Mouse (Mus musculus): ENCODE measurements around the gene Chrm3. TPM values are rescaled to one million over a fixed set of nuclear protein-coding genes. Genes with fewer than 3 reads are reported as not detected.
A peak's percentile ranks its signal among the peaks of the same experiment; 100 is the strongest.
"Not testable (repeated sequence)": the region's sequence is repeated elsewhere in the genome, so short reads cannot be mapped to it uniquely, and the experiment has no call there.

The Chrm3 gene
- polyA plus RNA-seq, 1 experiment: 0.61 TPM

GRCm38 (mm10) chr13:9866161-9866560, 494.5 kb downstream of the Chrm3 start:
- Histone ChIP-seq H3K27ac (ENCODE audit: insufficient read depth, low read length) (no peak overlapping the region), H3K4me3 (ENCODE audit: insufficient read depth, low read length) (no peak overlapping the region), H3K4me1 (ENCODE audit: control insufficient read depth, insufficient read depth, low read length) (no peaks in the 10 kb centered on the region)
- TF ChIP-seq POLR2A (IDR thresholded peaks at IDR 0.05; ENCODE audit: low read depth, low read length) (no peak), CTCF (IDR thresholded peaks at IDR 0.05; ENCODE audit: borderline replicate concordance, insufficient read depth, low read length) (no peak)

- Histone ChIP-seq H3K27ac (ENCODE audit: insufficient read depth, low read length) (no peak overlapping the region), H3K4me1 (ENCODE audit: control insufficient read depth, insufficient read depth, low read length) (no peaks in the 10 kb centered on the region), H3K4me3 (ENCODE audit: insufficient read depth, low read length) (no peak overlapping the region)
- TF ChIP-seq POLR2A (IDR thresholded peaks at IDR 0.05; ENCODE audit: low read depth, low read length): no peak
- TF ChIP-seq CTCF (IDR thresholded peaks at IDR 0.05; ENCODE audit: borderline replicate concordance, insufficient read depth, low read length): no peak
Measured at GRCm38 (mm10) chr13:9847515-9847914, 513.1 kb downstream of the Chrm3 start.

- Histone ChIP-seq H3K4me1 (ENCODE audit: control insufficient read depth, insufficient read depth, low read length) (no peaks in the 10 kb centered on the region), H3K4me3 (ENCODE audit: insufficient read depth, low read length) (no peak overlapping the region), H3K27ac (ENCODE audit: insufficient read depth, low read length) (no peak overlapping the region)
- TF ChIP-seq CTCF (IDR thresholded peaks at IDR 0.05; ENCODE audit: borderline replicate concordance, insufficient read depth, low read length) (peak; percentile 100), POLR2A (IDR thresholded peaks at IDR 0.05; ENCODE audit: low read depth, low read length) (no peak)
Measured at GRCm38 (mm10) chr13:9846543-9847434, 513.9 kb downstream of the Chrm3 start.

GRCm38 (mm10) chr13:9834146-9834679, 526.4 kb downstream of the Chrm3 start:
- not testable (repeated sequence) for H3K4me1 ChIP-seq (ENCODE audit: control insufficient read depth, insufficient read depth, low read length); H3K4me3 ChIP-seq (ENCODE audit: insufficient read depth, low read length); H3K27ac ChIP-seq (ENCODE audit: insufficient read depth, low read length)

- Histone ChIP-seq H3K4me1 (ENCODE audit: control insufficient read depth, insufficient read depth, low read length) (no peaks in the 10 kb centered on the region), H3K27ac (ENCODE audit: insufficient read depth, low read length) (no peak overlapping the region), H3K4me3 (ENCODE audit: insufficient read depth, low read length) (no peak overlapping the region)
- TF ChIP-seq CTCF (IDR thresholded peaks at IDR 0.05; ENCODE audit: borderline replicate concordance, insufficient read depth, low read length) (0 out of 2 replicates have a peak, but pooled peaks have one; percentile 14), POLR2A (IDR thresholded peaks at IDR 0.05; ENCODE audit: low read depth, low read length) (no peak)
Measured at GRCm38 (mm10) chr13:9826227-9826626, 534.4 kb downstream of the Chrm3 start.

Measured in embryonic fibroblast, embryonic 13.5 days (primary cell).